Mouse (Mus musculus) heart, embryonic 15.5 days (tissue): Measurements from ENCODE around the gene Gm29609. TPM values are rescaled to one million over a fixed set of nuclear protein-coding genes. Genes with fewer than 3 reads are reported as not detected.
A peak's percentile ranks its signal among the peaks of the same experiment; 100 is the strongest.

Experiments
- ATAC-seq: fragments of 200-750 bp; cut with Nextera tagmentation; replicated peaks from 2 replicates; pipeline ENCODE4 v1.8.0; 2017; ENCODE audit warnings: low read depth, moderate TSS enrichment; ENCODE audit not compliant: insufficient number of reproducible peaks, insufficient read depth, low FRiP score
- H3K27ac ChIP-seq: fragments of 300-500 bp; sonication (generic); 2 replicates; pipeline ENCODE4 v1.5.1; 2015; ENCODE audit warnings: mild to moderate bottlenecking, inconsistent platforms
- H3K27me3 ChIP-seq: fragments of 300-500 bp; sonication (generic); 2 replicates; pipeline ENCODE4 v1.6.1; 2015; ENCODE audit warnings: inconsistent platforms
- H3K36me3 ChIP-seq: fragments of 300-500 bp; sonication (generic); 2 replicates; pipeline ENCODE4 v1.6.1; 2015; ENCODE audit warnings: mild to moderate bottlenecking, inconsistent platforms
- H3K4me1 ChIP-seq: fragments of 300-500 bp; sonication (generic); replicated peaks from 2 replicates; pipeline ENCODE4 v1.6.1; 2015; ENCODE audit warnings: inconsistent platforms
- H3K4me2 ChIP-seq: fragments of 300-500 bp; sonication (generic); 2 replicates; pipeline ENCODE4 v1.6.1; 2015; ENCODE audit warnings: inconsistent platforms, mild to moderate bottlenecking, moderate library complexity
- H3K4me3 ChIP-seq: fragments of 300-500 bp; sonication (generic); 2 replicates; pipeline ENCODE4 v1.5.1; 2015; ENCODE audit warnings: mild to moderate bottlenecking, inconsistent platforms
- H3K9ac ChIP-seq: fragments of 300-500 bp; sonication (generic); 2 replicates; pipeline ENCODE4 v1.6.1; 2015; ENCODE audit warnings: mild to moderate bottlenecking, inconsistent platforms
- H3K9me3 ChIP-seq: fragments of 300-500 bp; sonication (generic); replicated peaks from 2 replicates; pipeline ENCODE4 v1.6.1; 2016; ENCODE audit warnings: inconsistent platforms
- WGBS: fragments of 180-500 bp; shearing (Covaris S2); methylation state at CpG from one replicate; pipeline ENCODE4 v1.1.7; 2015; ENCODE audit warnings: mixed read lengths; 5-methylcytosine and 5-hydroxymethylcytosine counted together
- polyA plus RNA-seq: library from polyadenylated mRNA; unstranded; fragments of >200 nt; fragmentation: Nextera tagmentation; extraction: Ambion mirVana; gene quantifications from 2 replicates; pipeline ENCODE4 v1.2.1, GENCODE M21; 2015

Gm29609 gene
- polyA plus RNA-seq, 1 experiment from 2014 or later = 0.63 TPM

DNA sequence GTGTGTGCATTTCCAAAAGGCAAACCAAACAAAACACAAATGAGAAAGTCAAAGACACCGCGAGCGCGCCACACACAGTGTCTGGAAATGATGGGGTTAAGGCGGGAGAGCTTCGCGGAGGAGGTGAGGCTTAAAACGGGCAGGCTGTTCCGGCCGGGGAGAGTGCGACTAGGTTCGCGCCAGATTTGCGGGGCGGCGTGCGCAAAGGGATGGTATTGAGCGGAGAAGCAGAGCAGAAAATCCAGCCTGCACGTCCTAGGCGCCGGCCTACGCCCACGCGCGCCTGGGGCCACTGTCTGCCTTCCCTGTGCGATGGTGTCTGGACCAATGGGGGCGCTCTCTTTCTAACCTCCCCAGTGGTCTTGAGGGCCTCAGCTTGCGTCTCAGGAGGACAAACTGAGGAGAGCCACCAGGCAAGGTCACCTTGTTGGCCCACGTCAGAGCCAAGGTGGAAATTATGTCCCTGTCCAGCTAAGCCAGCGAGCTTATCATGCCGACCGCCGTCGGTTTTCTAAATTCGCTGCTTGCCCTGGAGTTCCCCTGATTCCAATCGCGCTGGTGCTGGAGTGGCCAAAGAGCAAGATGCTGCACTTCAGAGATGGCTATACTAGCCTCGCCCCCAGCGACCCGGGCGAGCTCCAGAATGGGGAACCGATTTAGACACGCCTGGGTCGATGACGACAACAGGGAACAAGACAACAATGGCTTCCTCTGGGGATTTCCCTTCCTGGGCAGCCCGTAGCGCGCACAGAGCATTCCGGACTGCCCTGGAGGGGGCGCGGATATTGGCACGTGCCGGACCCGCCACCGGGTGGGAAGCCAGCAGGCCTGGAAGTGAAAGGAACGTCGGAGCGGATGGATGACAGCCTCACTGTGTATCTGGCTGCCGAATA is 84.7 kb downstream of the Gm29609 start:
- H3K27me3 ChIP-seq = peaks cover 85% of the 10 kb centered on the region
- peak overlapping the region; percentile 33; the same call in 1 of the 2 replicates for H3K9ac ChIP-seq
- under 1% methylated on average over 59 of the region's 59 CpGs for WGBS
- H3K36me3 ChIP-seq = no peaks in the 10 kb centered on the region
- peak overlapping the region; percentile 45 for H3K4me3 ChIP-seq
- peaks cover 35% of the 10 kb centered on the region for H3K4me1 ChIP-seq
- ATAC-seq = peak; percentile 71
- no peak overlapping the region for H3K27ac ChIP-seq
- H3K4me2 ChIP-seq = peak overlapping the region; percentile 73
- H3K9me3 ChIP-seq = no peaks in the 10 kb centered on the region

Other genes with a start within 250 kb of the Gm29609 start
- 2.4 and 4.2 TPM in 2 replicates for gene Cgref1, start 234.3 kb downstream of the Gm29609 start, polyA plus RNA-seq
- gene Preb, start 219.6 kb downstream of the Gm29609 start, polyA plus RNA-seq = 74.4 and 99.1 TPM in 2 replicates
- 0.09 and 0.15 TPM in 2 replicates for gene Tcf23, start 211.2 kb downstream of the Gm29609 start, polyA plus RNA-seq
- 116 and 118 TPM in 2 replicates for gene Atraid, start 131.6 kb downstream of the Gm29609 start, polyA plus RNA-seq
- gene Slc5a6, start 131.0 kb downstream of the Gm29609 start, polyA plus RNA-seq = 5.8 and 9.3 TPM in 2 replicates
- 11.0 and 19.0 TPM in 2 replicates for gene Cad, start 125.1 kb downstream of the Gm29609 start, polyA plus RNA-seq
- not detected in 2 replicates for gene Dnajc5g, start 73.6 kb downstream of the Gm29609 start, polyA plus RNA-seq
- 0.25 and 0.36 TPM in 2 replicates for gene Slc30a3, start 71.7 kb downstream of the Gm29609 start, polyA plus RNA-seq
- 8.0 and 9.9 TPM in 2 replicates for gene Trim54, start 63.2 kb downstream of the Gm29609 start, polyA plus RNA-seq
- gene Ucn, start 41.1 kb downstream of the Gm29609 start, polyA plus RNA-seq = not detected in 2 replicates
- 77.0 and 83.6 TPM in 2 replicates for gene Mpv17, start 25.7 kb downstream of the Gm29609 start, polyA plus RNA-seq
- gene Gtf3c2, start 233 bp upstream of the Gm29609 start, polyA plus RNA-seq = 37.2 and 44.8 TPM in 2 replicates
- 107 and 117 TPM in 2 replicates for gene Snx17, start 13.3 kb upstream of the Gm29609 start, polyA plus RNA-seq
- 51.8 and 64.7 TPM in 2 replicates for gene Eif2b4, start 13.5 kb upstream of the Gm29609 start, polyA plus RNA-seq
- gene Zfp513, start 22.4 kb upstream of the Gm29609 start, polyA plus RNA-seq = 5.4 and 8.0 TPM in 2 replicates
- 81.4 and 103 TPM in 2 replicates for gene Ppm1g, start 40.8 kb upstream of the Gm29609 start, polyA plus RNA-seq
- 109 and 131 TPM in 2 replicates for gene Nrbp1, start 61.0 kb upstream of the Gm29609 start, polyA plus RNA-seq
- 0.25 and 0.28 TPM in 2 replicates for gene Gm9970, start 61.3 kb upstream of the Gm29609 start, polyA plus RNA-seq
- gene Krtcap3, start 71.8 kb upstream of the Gm29609 start, polyA plus RNA-seq = 3.0 and 7.0 TPM in 2 replicates
- 22.3 and 22.7 TPM in 2 replicates for gene Ift172, start 111.2 kb upstream of the Gm29609 start, polyA plus RNA-seq
- 16.4 and 24.1 TPM in 2 replicates for gene Fndc4, start 116.2 kb upstream of the Gm29609 start, polyA plus RNA-seq
- gene Gckr, start 117.5 kb upstream of the Gm29609 start, polyA plus RNA-seq = 0.09 and 0.30 TPM in 2 replicates